In genomic region chr1:158960549-158960948, GRCm38 (mm10) we compare ENCODE assay signal across 11 mouse cellular contexts. TPM values are rescaled to one million over a fixed set of nuclear protein-coding genes. Genes with fewer than 3 reads are reported as not detected.
DNase-seq lines count a peak whose midpoint lies in the region; ATAC-seq and TF ChIP-seq lines count a peak whose summit lies in the region.
"Had no signal": no experiment of that assay in that cellular context is flagged by ENCODE, and none has a peak within 500 bp of the region (broad histone marks: within the 10 kb centered on the region; RNA-seq: fewer than 3 reads in every experiment).

No protein-coding gene starts in this region.

- peaks cover 16% of the 10 kb centered on the region for H3K4me1 ChIP-seq in heart, embryonic 13.5 days
- 0 out of 2 replicates have a peak, but pooled peaks cover 4% of the 10 kb centered on the region for H3K4me1 ChIP-seq in forebrain, postnatal 0 days (ENCODE audit: insufficient read depth)
- H3K4me1 ChIP-seq in midbrain, embryonic 13.5 days (replicated peaks): peaks cover 21% of the 10 kb centered on the region
- H3K4me1 ChIP-seq: liver, embryonic 13.5 days had no signal

- no peak overlapping the region; the same call in 1 of the 2 replicates for H3K4me3 ChIP-seq in heart, embryonic 13.5 days
- H3K4me3 ChIP-seq in forebrain, postnatal 0 days (ENCODE audit: low read depth, low read length): no peak overlapping the region
- peak overlapping the region; percentile 5; the same call in 1 of the 2 replicates for H3K4me3 ChIP-seq in midbrain, embryonic 13.5 days (replicated peaks)
- H3K4me3 ChIP-seq in gastrocnemius, adult 2 months: no peak overlapping the region
- H3K4me3 ChIP-seq: liver, embryonic 13.5 days had no signal

- 0 out of 2 replicates have a peak, but pooled peaks cover 5% of the 10 kb centered on the region for H3K27me3 ChIP-seq in heart, embryonic 13.5 days (replicated peaks)
- no peaks in the 10 kb centered on the region for H3K27me3 ChIP-seq in forebrain, postnatal 0 days (ENCODE audit: insufficient read depth, low read length)
- no peaks in the 10 kb centered on the region for H3K27me3 ChIP-seq in midbrain, embryonic 13.5 days
- H3K27me3 ChIP-seq: liver, embryonic 13.5 days had no signal

- no peak for DNase-seq in heart, adult 18-20 months
- DNase-seq in embryo, embryonic 11 days: peak; percentile 45
- no peak for DNase-seq in forebrain, postnatal 0 days
- no peak for DNase-seq in gastrocnemius, adult 2 months
- DNase-seq in right cerebral cortex, postnatal 36 days (ENCODE audit: low spot score in 2 of 2): no peak
- DNase-seq in left cerebral cortex, postnatal 10 days (ENCODE audit: extremely low spot score in 1 of 2, low spot score in 2 of 2): no peak
- DNase-seq: kidney, adult 2 months; liver, embryonic 13.5 days had no signal

- no peak overlapping the region for H3K27ac ChIP-seq in heart, embryonic 13.5 days (replicated peaks)
- H3K27ac ChIP-seq in forebrain, postnatal 0 days (ENCODE audit: low read depth, low read length): no peak overlapping the region
- no peak overlapping the region for H3K27ac ChIP-seq in midbrain, embryonic 13.5 days
- no peak overlapping the region for H3K27ac ChIP-seq in gastrocnemius, adult 2 months
- H3K27ac ChIP-seq: liver, embryonic 13.5 days had no signal

- no peaks in the 10 kb centered on the region for H3K9me3 ChIP-seq in heart, embryonic 13.5 days
- H3K9me3 ChIP-seq in forebrain, postnatal 0 days (ENCODE audit: low read length): no peaks in the 10 kb centered on the region
- no peaks in the 10 kb centered on the region for H3K9me3 ChIP-seq in midbrain, embryonic 13.5 days
- H3K9me3 ChIP-seq: liver, embryonic 13.5 days had no signal

- WGBS in heart, embryonic 13.5 days: 22% methylated on average over 8 of the region's 8 CpGs
- 3% methylated on average over 8 of the region's 8 CpGs for WGBS in forebrain, postnatal 0 days
- WGBS in midbrain, embryonic 13.5 days: 11% methylated on average over 8 of the region's 8 CpGs

- intact Hi-C loops in gastrocnemius, adult 2 months (cut with DNase I): no loop called here
- intact Hi-C loops in left cerebral cortex, postnatal 10 days (cut with DNase I): loop anchor here (5.0 kb wide), 2 partner anchors 172 to 1232 kb away; no protein-coding TSS in a partner anchor

- no peak overlapping the region; the same call in 1 of the 2 replicates for H3K9ac ChIP-seq in heart, embryonic 13.5 days
- peak overlapping the region; percentile 14 for H3K9ac ChIP-seq in forebrain, postnatal 0 days
- H3K9ac ChIP-seq in midbrain, embryonic 13.5 days (replicated peaks): no peak overlapping the region; the same call in 1 of the 2 replicates
- H3K9ac ChIP-seq: liver, embryonic 13.5 days had no signal

- TF ChIP-seq CTCF in forebrain, postnatal 0 days (IDR thresholded peaks at IDR 0.05; ENCODE audit: low read depth): no peak
- no peak for TF ChIP-seq CTCF in gastrocnemius, adult 2 months (IDR thresholded peaks at IDR 0.05)

- no peak for ATAC-seq in heart, embryonic 13.5 days (ENCODE audit: extremely low read depth, insufficient number of reproducible peaks, low FRiP score, low TSS enrichment)
- peak; percentile 50 for ATAC-seq in forebrain, postnatal 0 days
- peak; percentile 81 for ATAC-seq in midbrain, embryonic 13.5 days

- H3K36me3 ChIP-seq in heart, embryonic 13.5 days: no peaks in the 10 kb centered on the region
- H3K36me3 ChIP-seq in forebrain, postnatal 0 days (ENCODE audit: insufficient read depth): no peaks in the 10 kb centered on the region
- H3K36me3 ChIP-seq in midbrain, embryonic 13.5 days: no peaks in the 10 kb centered on the region
- H3K36me3 ChIP-seq: liver, embryonic 13.5 days had no signal

- peak overlapping the region; percentile 47 for H3K4me2 ChIP-seq in heart, embryonic 13.5 days
- peak overlapping the region; percentile 44 for H3K4me2 ChIP-seq in forebrain, postnatal 0 days (ENCODE audit: low read depth)
- H3K4me2 ChIP-seq in midbrain, embryonic 13.5 days (replicated peaks): peak overlapping the region; percentile 45
- H3K4me2 ChIP-seq: liver, embryonic 13.5 days had no signal

RNA-seq across cellular contexts. Expression of gene Pappa2, which starts 19.7 kb away (rescaled TPM):
- polyA plus RNA-seq in heart, embryonic 13.5 days (2015; fragmentation: Nextera tagmentation; extraction: Ambion mirVana): 0.57 and 0.68 TPM in 2 replicates
- total RNA-seq in heart, adult 18-20 months (2021): under 1 TPM; 0.20 to 0.21 TPM
- 5.4 and 8.1 TPM in 2 replicates for total RNA-seq in forebrain, postnatal 0 days (2014; rRNA removed)
- polyA plus RNA-seq in forebrain, postnatal 0 days (2015; fragmentation: Nextera tagmentation; extraction: Ambion mirVana): 0.62 and 0.63 TPM in 2 replicates
- 0.48 and 1.0 TPM in 2 replicates for polyA plus RNA-seq in midbrain, embryonic 13.5 days (2015; fragmentation: Nextera tagmentation; extraction: Ambion mirVana)
- not detected for total RNA-seq in gastrocnemius, adult 2 months (2021)
- total RNA-seq in left cerebral cortex, postnatal 10 days (2021): 1 to 10 TPM; 3.9 to 4.9 TPM
- total RNA-seq: neutrophil, adult 5-6 weeks had no signal
